Mouse (Mus musculus) telencephalon, adult 2 months (tissue): Measurements from ENCODE around the gene Rad51ap2.

ENCODE experiments used
- DNase-seq: peaks from one replicate; pipeline ENCODE4 v3.0.0-alpha.2; 2011; ENCODE audit warnings: low read depth, low spot score

Gene Rad51ap2

DNA sequence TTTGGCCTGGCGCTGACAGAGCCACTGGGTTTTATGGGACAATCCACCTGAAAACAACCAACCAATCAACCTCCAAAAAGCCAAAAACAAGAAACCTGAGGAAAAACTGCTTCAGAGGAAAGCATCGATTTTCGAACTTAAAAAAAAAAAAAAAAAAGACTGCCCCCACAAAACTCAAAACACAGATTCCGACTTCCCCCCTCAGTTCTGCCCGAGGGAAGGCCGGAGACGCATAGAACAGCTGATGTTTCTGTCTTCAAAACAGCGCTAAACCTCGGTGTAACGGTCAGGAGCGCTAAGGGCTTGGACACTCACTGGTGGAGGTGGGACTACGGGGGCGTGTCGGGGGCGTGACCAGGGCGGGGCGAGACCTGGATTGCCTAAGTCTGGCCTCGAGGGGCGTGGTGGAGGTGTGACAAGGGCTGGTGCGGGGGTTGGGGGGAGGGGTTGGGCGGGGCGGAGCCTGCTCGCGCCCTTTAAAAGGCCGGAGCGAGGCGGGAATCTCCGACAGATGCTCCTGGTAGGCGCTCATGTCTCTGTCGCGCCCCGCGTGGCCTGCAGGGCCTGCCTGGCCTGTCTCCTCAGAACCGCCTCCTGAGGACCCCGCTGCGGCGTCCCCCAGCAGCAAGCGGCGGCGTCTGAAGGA is at the start of gene Rad51ap2:
Rad51ap2 (plus strand) TSS at position 531 of the 646 bp plus-strand sequence.
- peak; percentile 71 for DNase-seq

- peak; percentile 33 for DNase-seq
Measured at GRCm38 (mm10) chr12:11407679-11408078, 48.2 kb upstream of the Rad51ap2 start.

DNA sequence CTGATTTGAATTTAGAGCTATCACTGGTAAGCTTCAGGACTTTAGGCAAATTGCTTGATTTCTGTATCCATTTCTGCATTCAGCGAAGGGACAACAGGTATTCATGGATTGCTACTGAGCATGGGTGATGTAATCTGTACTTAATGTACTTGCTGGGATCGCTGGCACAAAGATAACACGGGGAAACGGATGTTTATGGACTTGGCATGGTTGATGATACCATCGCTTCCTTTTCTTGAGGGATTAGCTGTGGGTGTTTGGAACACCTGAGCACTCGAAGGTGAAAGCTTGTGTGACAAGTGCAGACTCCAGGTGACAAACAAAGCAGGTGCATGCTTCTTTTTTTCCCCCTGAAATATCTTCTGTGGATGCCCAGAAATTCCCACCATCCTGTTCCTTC is 37.8 kb upstream of the Rad51ap2 start:
- DNase-seq = no peak

DNA sequence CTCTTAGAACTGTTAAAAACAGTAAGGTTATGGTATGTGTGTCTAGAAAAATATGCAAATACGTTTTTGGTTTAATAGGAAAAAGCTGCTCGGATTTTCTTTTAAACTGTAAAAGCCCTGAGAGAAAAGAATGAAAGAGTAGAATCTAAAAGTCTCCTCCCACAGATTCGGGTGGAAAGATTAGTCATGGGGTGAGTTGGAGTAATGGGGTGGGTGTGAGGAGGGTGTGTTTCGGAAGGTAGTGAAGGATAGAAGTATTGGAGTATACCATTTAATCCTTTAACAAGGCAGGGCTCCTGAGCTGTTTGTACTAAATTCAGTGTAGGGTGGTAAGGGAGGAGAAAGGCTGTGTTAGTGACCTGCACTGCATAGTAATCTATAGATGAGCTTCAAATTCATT is 28.5 kb upstream of the Rad51ap2 start:
- DNase-seq = peak; percentile 48

DNA sequence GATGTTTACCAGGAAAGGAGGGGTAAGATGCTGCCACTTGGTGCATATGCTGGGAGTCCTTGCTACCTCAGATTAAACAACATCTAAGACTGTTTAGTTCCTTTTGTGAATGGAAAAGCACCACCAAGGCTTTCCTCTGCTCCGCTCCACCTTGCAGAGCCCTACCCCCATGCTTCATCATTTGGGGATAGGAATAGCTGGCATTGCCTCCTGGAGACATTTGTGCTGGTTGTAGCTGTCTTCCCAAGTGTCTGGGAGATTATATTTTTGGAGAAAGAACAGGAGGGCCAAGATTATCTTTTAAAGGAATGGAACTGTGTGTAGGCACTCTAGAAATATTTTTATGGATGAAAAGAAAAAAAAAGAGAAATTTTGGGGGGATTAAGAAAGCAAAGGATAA is 22.8 kb upstream of the Rad51ap2 start:
- DNase-seq = peak; percentile 63

GRCm38 (mm10) chr12:11433716-11434115 is 22.2 kb upstream of the Rad51ap2 start:
- DNase-seq = peak; percentile 24

- no peak for DNase-seq
Measured at GRCm38 (mm10) chr12:11434446-11434845, 21.4 kb upstream of the Rad51ap2 start.

DNA sequence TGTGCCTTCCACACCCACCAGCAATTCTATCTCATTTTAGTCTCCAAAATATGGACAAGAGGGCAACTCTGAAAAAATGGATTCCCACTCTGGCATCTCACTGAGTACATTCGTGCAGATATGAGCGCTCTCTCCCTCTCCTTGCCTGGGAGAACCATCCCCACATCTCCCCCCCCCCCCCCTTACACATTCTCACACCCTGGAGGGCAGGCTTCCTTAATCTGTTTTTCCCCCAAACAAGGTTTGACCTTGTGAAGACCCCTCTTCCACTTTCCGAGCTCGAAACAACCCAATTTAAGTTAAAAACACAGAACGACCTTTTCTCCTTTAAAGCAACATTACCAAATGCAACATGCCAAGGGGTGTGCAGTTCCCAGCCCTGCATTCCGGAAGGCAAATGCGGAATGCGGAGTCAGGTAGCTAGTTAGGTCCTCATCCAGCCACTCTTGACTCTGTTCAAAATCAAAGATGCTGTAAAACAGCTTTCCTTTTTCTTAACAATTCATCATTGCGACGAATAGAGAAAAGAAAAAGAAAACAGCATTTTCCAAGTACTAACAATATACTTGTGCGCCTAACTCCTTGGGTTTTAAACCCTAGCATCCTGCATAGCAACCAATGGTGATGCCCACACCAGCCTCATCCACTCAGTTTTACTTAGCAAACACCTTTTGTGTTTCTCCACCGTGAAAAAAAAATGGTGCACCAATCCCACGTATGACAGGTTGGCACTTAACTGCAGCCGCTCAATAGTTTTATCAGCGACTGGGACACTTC is 20.4 kb upstream of the Rad51ap2 start:
- no peak for DNase-seq

DNA sequence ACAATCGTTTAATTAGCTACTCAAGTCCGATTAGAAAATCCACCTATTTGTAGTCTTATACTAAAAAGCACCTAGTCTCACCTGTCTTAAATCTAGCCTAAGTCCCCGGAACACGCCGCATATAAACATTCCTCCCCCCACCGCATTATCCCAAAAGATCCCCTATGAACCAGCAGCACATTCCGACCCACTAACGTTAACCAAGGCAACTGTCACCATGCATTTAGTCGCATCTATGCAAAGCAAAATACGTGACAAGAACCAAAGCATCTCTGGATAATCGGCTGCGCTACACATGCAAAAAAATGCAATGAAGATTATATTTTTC is 19.9 kb upstream of the Rad51ap2 start:
- DNase-seq = peak; percentile 40

DNA sequence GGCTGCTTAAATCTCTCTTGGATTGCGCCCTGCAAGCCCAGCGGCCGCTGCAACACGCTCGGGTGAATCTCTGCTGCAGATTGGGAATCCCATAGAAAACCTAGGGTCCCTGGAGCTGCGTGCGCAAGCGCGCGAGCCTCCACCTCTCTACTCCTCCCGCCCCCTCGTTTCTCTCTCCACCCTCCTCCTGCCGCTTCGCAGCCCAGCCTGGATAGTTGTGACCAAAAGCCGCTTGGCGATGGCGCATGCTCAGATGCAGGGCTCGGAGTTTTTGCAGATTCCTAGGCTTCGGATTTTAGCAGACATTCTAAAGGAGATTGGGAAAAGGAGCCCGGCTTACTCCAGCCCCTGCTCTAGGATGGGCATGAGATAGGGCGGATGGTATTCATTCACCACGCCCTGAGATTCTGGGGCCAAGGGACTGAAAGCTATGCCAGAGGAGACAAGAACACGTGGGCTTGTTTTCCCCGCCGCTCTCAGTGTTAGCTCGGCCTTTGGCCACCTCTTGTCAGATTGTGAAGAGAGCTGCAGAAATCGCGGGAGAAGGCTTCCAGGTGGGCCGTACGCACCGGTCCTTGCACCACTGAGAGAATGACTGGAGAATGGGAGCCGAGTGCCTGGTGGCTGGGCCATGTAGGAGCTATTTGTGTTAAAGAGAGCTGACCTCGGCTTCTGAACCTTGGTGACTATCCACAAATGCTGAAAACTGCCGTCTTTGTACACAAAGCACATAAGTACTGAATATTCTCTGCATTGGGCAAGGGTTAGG is 19.2 kb upstream of the Rad51ap2 start, which contains the start of gene Vsnl1:
Vsnl1 (minus strand) TSS at position 117 of the 769 bp plus-strand sequence.
- DNase-seq = peak; percentile 95

DNA sequence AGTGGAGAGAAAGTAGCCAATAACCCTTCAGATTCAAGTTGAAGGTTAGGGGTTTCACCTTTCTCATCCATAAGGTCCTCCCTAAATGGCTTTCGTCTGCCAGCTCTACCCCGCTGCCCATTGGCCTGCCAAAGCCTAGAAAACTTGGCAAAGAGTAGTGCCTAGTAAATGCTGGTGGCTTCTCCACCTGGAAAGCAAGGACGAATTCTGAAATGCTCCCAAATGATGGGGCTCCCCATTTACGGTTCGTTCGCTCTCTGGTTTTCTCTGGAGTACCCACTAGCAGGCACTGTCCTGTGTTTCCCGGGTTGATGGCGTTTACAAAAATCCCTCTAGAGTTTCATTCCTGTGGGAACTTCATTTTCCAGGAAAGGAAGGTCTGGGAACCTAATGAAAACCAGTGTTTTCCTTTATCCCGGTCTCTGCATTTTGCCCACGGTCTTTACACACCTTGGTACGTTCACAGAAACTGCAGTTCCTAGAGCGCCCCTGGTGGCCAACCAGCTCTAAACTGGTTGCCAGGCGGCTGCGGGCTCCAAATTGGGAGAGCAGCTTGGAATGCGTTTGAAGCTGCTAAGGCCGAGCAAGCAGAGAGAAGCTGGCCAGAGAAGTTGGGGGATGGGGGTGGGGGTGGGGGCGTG is 18.5 kb upstream of the Rad51ap2 start:
- peak; percentile 68 for DNase-seq

DNA sequence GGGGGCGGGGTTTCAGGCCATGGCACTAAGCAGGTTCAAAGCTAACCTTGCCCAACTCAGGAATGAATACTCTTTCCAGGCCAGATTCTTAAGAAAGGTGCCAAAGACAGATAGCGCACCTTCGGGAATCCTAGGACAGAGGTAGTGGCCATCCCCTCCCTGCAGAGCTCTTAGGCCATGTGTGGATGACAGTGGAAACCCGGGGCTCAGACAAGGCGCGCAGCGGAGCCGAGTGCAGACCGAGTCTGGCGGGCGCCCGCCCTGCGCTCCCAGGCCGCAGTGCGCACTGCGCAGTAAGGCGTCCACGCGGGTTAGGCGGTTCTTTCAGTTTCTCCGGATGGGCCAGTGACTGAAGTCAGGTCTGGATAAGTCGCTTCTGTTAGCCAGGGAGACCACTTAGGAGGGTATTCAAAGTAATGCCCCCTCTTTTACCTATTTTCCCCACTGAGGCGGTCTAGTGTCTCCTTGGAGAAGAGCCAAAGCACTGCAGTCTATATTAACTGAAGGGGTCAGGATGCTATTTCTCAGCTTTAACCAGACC is 17.9 kb upstream of the Rad51ap2 start:
- DNase-seq = no peak

DNA sequence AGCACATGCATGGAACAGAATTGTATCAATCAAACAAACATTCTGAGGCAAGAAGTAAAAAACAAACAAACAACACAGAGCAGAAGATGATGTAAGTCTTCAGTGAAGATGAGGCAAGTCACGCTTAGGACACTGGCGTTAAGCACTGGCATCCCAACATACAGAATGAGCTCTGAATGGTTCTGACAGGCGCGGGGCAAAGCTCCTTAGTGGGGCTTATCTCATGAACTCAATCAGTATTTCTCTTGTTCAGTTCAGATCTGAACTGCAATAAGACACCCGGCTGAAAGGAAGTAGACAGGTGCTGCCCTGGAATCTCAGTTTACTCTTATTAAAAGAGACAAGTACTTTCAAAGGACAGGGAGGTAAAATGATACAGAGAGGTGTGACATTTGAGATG is 1.7 kb upstream of the Rad51ap2 start:
- DNase-seq = no peak

DNA sequence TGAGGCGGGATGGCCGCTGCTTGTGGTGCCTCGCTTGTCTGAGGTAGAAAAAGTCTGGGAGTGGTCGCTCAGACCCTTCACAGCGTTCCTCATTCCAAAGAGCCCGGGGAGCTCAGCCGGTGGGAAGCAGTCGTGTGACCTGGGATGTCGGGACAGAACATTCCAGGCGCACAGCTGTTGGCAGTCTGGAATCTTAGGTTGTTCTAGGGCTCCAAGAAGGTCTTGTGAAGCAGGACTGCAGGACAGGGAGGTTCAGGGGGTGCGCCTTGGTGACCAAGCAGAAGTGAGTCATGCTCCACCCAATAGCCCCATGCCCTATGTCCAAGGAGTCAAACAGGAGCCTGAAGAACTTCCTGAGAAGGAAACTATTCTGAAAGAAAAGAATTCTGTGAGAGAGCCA is 334 bp downstream of the Rad51ap2 start:
- DNase-seq = no peak

- DNase-seq = peak; percentile 79
Measured at GRCm38 (mm10) chr12:11456632-11457031, 753 bp downstream of the Rad51ap2 start.
